Mouse (Mus musculus): ENCODE data around the gene Kcns1.

- no peak for TF ChIP-seq CTCF (conservative IDR thresholded peaks at IDR 0.05; ENCODE audit: low read length)
- TF ChIP-seq POU5F1 (IDR thresholded peaks at IDR 0.05; ENCODE audit: borderline replicate concordance, low read length) = no peak
Observed at GRCm38 (mm10) chr2:164158838-164159237, 12.1 kb downstream of the Kcns1 start.
